Mouse (Mus musculus) activated CD4-positive, CD25-positive, alpha-beta regulatory T cell, adult 9 weeks (primary cell): Measurements from ENCODE around the gene Suclg1. TPM values are rescaled to one million over a fixed set of nuclear protein-coding genes. Genes with fewer than 3 reads are reported as not detected.

Source experiments
- polyA plus RNA-seq: library from polyadenylated mRNA; unstranded; fragments of 100-300 nt; shearing (Covaris generic); gene quantifications from one replicate; pipeline ENCODE4 v1.2.1, GENCODE M21; 2017

Gene Suclg1
- polyA plus RNA-seq = 149 TPM

GRCm38 (mm10) chr6:73248237-73249048, at the start of gene Suclg1:
Suclg1 (plus strand) TSS chr6:73248382.

GRCm38 (mm10) chr6:73221189-73221957, 26.8 kb upstream of the Suclg1 start, which contains the start of gene Dnah6:
Dnah6 (minus strand) TSS chr6:73221651.

Other genes starting within 250 kb of the Suclg1 start
- not detected for gene Dnah6, start 26.7 kb upstream of the Suclg1 start, polyA plus RNA-seq
- not detected for gene 4931417E11Rik, start 221.3 kb downstream of the Suclg1 start, polyA plus RNA-seq